Mouse (Mus musculus): ENCODE data around the gene Pip5k1b. TPM values are rescaled to one million over a fixed set of nuclear protein-coding genes. Genes with fewer than 3 reads are reported as not detected.

The Pip5k1b gene
- polyA plus RNA-seq, 1 experiment, result 10.4 TPM

- TF ChIP-seq CTCF (IDR thresholded peaks at IDR 0.05; ENCODE audit: control insufficient read depth, insufficient read depth, low read length), result no peak
- TF ChIP-seq POLR2A (IDR thresholded peaks at IDR 0.05; ENCODE audit: borderline replicate concordance, control insufficient read depth, low read depth, low read length), result no peak
- Histone ChIP-seq H3K4me3 (replicated peaks; ENCODE audit: control insufficient read depth, low read depth, low read length) (no peak overlapping the region), H3K4me1 (ENCODE audit: control insufficient read depth, insufficient read depth, low read length) (peaks cover 2% of the 10 kb centered on the region), H3K27ac (ENCODE audit: control insufficient read depth, insufficient read depth, low read depth, low read length, poor library complexity) (no peak overlapping the region)
- 44% methylated on average over 3 of the region's 3 CpGs for WGBS
These were observed 103.2 kb downstream of the Pip5k1b start for GRCm38 (mm10) chr19:24452441-24452898.

DNA sequence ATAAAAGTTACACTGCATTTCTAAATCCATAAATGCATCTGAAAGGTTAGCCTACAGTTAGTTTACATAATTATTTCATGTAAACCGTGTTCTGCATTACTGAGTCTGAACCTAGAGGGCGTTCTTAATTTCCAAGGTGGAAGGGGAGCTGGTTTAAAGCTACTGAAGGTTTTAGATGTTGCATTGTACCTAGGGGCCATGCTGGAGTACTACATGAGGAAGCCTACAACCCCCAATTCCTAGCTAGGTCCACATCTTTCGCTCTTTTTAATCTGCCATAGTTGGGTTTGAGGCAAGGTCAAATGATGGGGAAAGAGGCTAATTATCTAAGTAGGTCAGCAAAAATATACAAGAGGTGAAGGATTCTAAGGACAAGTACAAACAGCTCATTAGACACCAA is 104.0 kb downstream of the Pip5k1b start:
- Histone ChIP-seq H3K4me3 (replicated peaks; ENCODE audit: control insufficient read depth, low read depth, low read length) (no peak overlapping the region), H3K4me1 (ENCODE audit: control insufficient read depth, insufficient read depth, low read length) (peaks cover 2% of the 10 kb centered on the region), H3K27ac (ENCODE audit: control insufficient read depth, insufficient read depth, low read depth, low read length, poor library complexity) (no peak overlapping the region)
- TF ChIP-seq CTCF (IDR thresholded peaks at IDR 0.05; ENCODE audit: control insufficient read depth, insufficient read depth, low read length) (no peak), POLR2A (IDR thresholded peaks at IDR 0.05; ENCODE audit: borderline replicate concordance, control insufficient read depth, low read depth, low read length) (no peak)
- WGBS, result 70% methylated on average over 3 of the region's 3 CpGs

DNA sequence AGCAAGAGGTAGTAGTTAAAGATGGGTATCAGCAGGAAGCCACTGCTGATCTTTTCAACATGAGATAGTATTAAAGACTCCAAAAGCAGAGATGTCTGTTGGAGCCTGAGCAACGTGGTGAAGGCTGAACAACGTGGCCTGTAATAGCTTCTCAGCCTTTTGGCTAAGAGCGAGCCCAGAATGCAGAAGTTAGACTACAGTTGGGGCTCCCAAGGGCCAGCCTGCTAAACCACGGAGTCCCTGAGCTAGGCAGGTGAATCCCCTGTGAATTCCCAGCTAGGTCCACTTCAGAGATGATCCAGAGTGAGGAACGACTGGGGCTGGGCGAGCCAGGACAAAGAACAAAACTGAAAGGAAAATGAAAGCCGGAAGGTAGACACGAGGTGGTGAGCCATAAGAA is 104.9 kb downstream of the Pip5k1b start:
- TF ChIP-seq CTCF (IDR thresholded peaks at IDR 0.05; ENCODE audit: control insufficient read depth, insufficient read depth, low read length) (no peak), POLR2A (IDR thresholded peaks at IDR 0.05; ENCODE audit: borderline replicate concordance, control insufficient read depth, low read depth, low read length) (no peak)
- WGBS, result 42% methylated on average over 8 of the region's 8 CpGs
- no peak overlapping the region for H3K27ac ChIP-seq (ENCODE audit: control insufficient read depth, insufficient read depth, low read depth, low read length, poor library complexity)
- H3K4me3 ChIP-seq (replicated peaks; ENCODE audit: control insufficient read depth, low read depth, low read length), result no peak overlapping the region
- H3K4me1 ChIP-seq (ENCODE audit: control insufficient read depth, insufficient read depth, low read length), result peaks cover 2% of the 10 kb centered on the region

- no peak overlapping the region for H3K27ac ChIP-seq (ENCODE audit: control insufficient read depth, insufficient read depth, low read depth, low read length, poor library complexity)
- no peak for TF ChIP-seq CTCF (IDR thresholded peaks at IDR 0.05; ENCODE audit: control insufficient read depth, insufficient read depth, low read length)
- TF ChIP-seq POLR2A (IDR thresholded peaks at IDR 0.05; ENCODE audit: borderline replicate concordance, control insufficient read depth, low read depth, low read length), result no peak
- H3K4me3 ChIP-seq (replicated peaks; ENCODE audit: control insufficient read depth, low read depth, low read length), result no peak overlapping the region
- 64% methylated on average over 3 of the region's 3 CpGs for WGBS
- H3K4me1 ChIP-seq (ENCODE audit: control insufficient read depth, insufficient read depth, low read length), result no peaks in the 10 kb centered on the region; the same call in 1 of the 2 replicates
These were observed 111.3 kb downstream of the Pip5k1b start for GRCm38 (mm10) chr19:24444322-24444721.

DNA sequence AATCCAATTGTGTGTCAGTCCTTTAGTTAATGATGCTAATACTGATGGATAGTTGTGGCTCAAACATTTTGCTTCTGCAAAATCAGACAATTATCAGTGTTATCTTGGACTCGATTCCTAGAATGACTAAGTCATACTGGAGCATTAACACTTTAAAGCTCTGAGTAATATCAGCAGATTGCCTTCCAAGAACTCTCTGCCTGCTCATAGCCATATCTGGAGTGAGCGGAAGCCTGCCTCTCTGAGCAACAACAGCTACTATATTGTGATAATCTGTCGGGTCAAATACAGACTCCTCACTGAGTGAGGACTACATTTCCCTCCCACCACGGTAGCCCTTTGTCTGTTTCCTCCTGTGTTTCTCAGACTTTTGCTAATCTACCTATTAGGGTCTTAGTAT is 116.0 kb downstream of the Pip5k1b start:
- TF ChIP-seq CTCF (IDR thresholded peaks at IDR 0.05; ENCODE audit: control insufficient read depth, insufficient read depth, low read length), result no peak
- no peak for TF ChIP-seq POLR2A (IDR thresholded peaks at IDR 0.05; ENCODE audit: borderline replicate concordance, control insufficient read depth, low read depth, low read length)
- H3K4me1 ChIP-seq (ENCODE audit: control insufficient read depth, insufficient read depth, low read length), result no peaks in the 10 kb centered on the region
- H3K4me3 ChIP-seq (replicated peaks; ENCODE audit: control insufficient read depth, low read depth, low read length), result no peak overlapping the region
- H3K27ac ChIP-seq (ENCODE audit: control insufficient read depth, insufficient read depth, low read depth, low read length, poor library complexity), result no peak overlapping the region
- 67% methylated on average over 4 of the region's 4 CpGs for WGBS

GRCm38 (mm10) chr19:24434291-24434690 is 121.4 kb downstream of the Pip5k1b start:
- H3K4me1 ChIP-seq (ENCODE audit: control insufficient read depth, insufficient read depth, low read length), result peaks cover 2% of the 10 kb centered on the region; the same call in 1 of the 2 replicates
- no peak overlapping the region for H3K27ac ChIP-seq (ENCODE audit: control insufficient read depth, insufficient read depth, low read depth, low read length, poor library complexity)
- no peak for TF ChIP-seq POLR2A (IDR thresholded peaks at IDR 0.05; ENCODE audit: borderline replicate concordance, control insufficient read depth, low read depth, low read length)
- TF ChIP-seq CTCF (IDR thresholded peaks at IDR 0.05; ENCODE audit: control insufficient read depth, insufficient read depth, low read length), result no peak
- 84% methylated on average over 6 of the region's 6 CpGs for WGBS
- no peak overlapping the region for H3K4me3 ChIP-seq (replicated peaks; ENCODE audit: control insufficient read depth, low read depth, low read length)

DNA sequence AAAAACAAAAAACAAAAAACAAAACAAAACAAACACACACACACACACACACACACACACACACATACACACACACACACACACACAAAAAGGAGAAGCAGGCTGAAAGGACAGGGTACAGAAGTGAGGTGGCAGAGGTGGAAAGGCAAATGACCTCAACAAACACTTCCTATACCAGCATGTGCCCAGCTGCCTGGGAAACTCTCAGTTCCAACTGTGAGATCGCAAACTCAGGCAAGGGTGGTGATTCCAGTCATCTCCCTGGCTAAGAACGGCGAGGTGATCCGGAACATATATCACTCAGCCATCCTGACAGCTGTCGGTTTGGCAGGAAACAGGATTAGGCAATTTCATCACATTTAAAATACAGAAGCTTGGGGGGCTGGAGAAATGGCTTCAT is 123.2 kb downstream of the Pip5k1b start:
- no peak for TF ChIP-seq POLR2A (IDR thresholded peaks at IDR 0.05; ENCODE audit: borderline replicate concordance, control insufficient read depth, low read depth, low read length)
- 12% methylated on average over 5 of the region's 5 CpGs for WGBS
- Histone ChIP-seq H3K4me3 (replicated peaks; ENCODE audit: control insufficient read depth, low read depth, low read length) (no peak overlapping the region), H3K27ac (ENCODE audit: control insufficient read depth, insufficient read depth, low read depth, low read length, poor library complexity) (peak overlapping the region; percentile 18; the same call in 1 of the 2 replicates), H3K4me1 (ENCODE audit: control insufficient read depth, insufficient read depth, low read length) (peaks cover 2% of the 10 kb centered on the region; the same call in 1 of the 2 replicates)

- no peak for TF ChIP-seq CTCF (IDR thresholded peaks at IDR 0.05; ENCODE audit: control insufficient read depth, insufficient read depth, low read length)
- TF ChIP-seq POLR2A (IDR thresholded peaks at IDR 0.05; ENCODE audit: borderline replicate concordance, control insufficient read depth, low read depth, low read length), result no peak
- Histone ChIP-seq H3K4me1 (ENCODE audit: control insufficient read depth, insufficient read depth, low read length) (peaks cover 2% of the 10 kb centered on the region; the same call in 1 of the 2 replicates), H3K4me3 (replicated peaks; ENCODE audit: control insufficient read depth, low read depth, low read length) (no peak overlapping the region), H3K27ac (ENCODE audit: control insufficient read depth, insufficient read depth, low read depth, low read length, poor library complexity) (peak overlapping the region; percentile 20; the same call in 1 of the 2 replicates)
- WGBS, result 41% methylated on average over 2 of the region's 2 CpGs
These were observed 124.3 kb downstream of the Pip5k1b start for GRCm38 (mm10) chr19:24431381-24431780.

- Histone ChIP-seq H3K27ac (ENCODE audit: control insufficient read depth, insufficient read depth, low read depth, low read length, poor library complexity) (no peak overlapping the region), H3K4me1 (ENCODE audit: control insufficient read depth, insufficient read depth, low read length) (peaks cover 2% of the 10 kb centered on the region; the same call in 1 of the 2 replicates), H3K4me3 (replicated peaks; ENCODE audit: control insufficient read depth, low read depth, low read length) (no peak overlapping the region)
- WGBS, result 87% methylated on average over 3 of the region's 3 CpGs
- TF ChIP-seq CTCF (IDR thresholded peaks at IDR 0.05; ENCODE audit: control insufficient read depth, insufficient read depth, low read length) (no peak), POLR2A (IDR thresholded peaks at IDR 0.05; ENCODE audit: borderline replicate concordance, control insufficient read depth, low read depth, low read length) (no peak)
These were observed 127.7 kb downstream of the Pip5k1b start for GRCm38 (mm10) chr19:24428011-24428410.

Measured in bone marrow, adult 2 months (tissue).